Mouse (Mus musculus): Measurements from ENCODE around the gene Cdsn. TPM values are rescaled to one million over a fixed set of nuclear protein-coding genes. Genes with fewer than 3 reads are reported as not detected.

Cdsn gene
- total RNA-seq, 2 experiments from 2014 or later = 0.29 to 0.39 TPM

Other genes with a start within 250 kb of the Cdsn start
- under 1 TPM; 0.52 to 0.67 TPM for gene H2-Q1, start 231.7 kb upstream of the Cdsn start, total RNA-seq (2021)
- gene H2-Q2, start 209.9 kb upstream of the Cdsn start, total RNA-seq (2021) = under 1 TPM; 0.59 to 0.93 TPM
- 1 to 10 TPM; 5.2 to 6.2 TPM for gene H2-Q4, start 172.5 kb upstream of the Cdsn start, total RNA-seq (2021)
- gene H2-Q6, start 127.3 kb upstream of the Cdsn start, total RNA-seq (2021) = under 1 TPM; 0.34 to 0.41 TPM
- 1 to 10 TPM in 1 of 2 experiments, under 1 TPM in 1; 0.71 to 1.0 TPM for gene H2-Q7, start 113.0 kb upstream of the Cdsn start, total RNA-seq (2021)
- 1 to 10 TPM in 1 of 2 experiments, under 1 TPM in 1; 0.32 to 1.6 TPM for gene H2-Q10, start 82.0 kb upstream of the Cdsn start, total RNA-seq (2021)
- under 1 TPM; 0.20 to 0.26 TPM for gene Pou5f1, start 46.1 kb upstream of the Cdsn start, total RNA-seq (2021)
- 10 to 100 TPM; 28.1 to 29.9 TPM for gene Tcf19, start 35.3 kb upstream of the Cdsn start, total RNA-seq (2021)
- gene Cchcr1, start 35.0 kb upstream of the Cdsn start, total RNA-seq (2021) = 10 to 100 TPM; 13.8 to 15.0 TPM
- gene Psors1c2, start 18.9 kb upstream of the Cdsn start, total RNA-seq (2021) = not detected
- not detected for gene 2300002M23Rik, start 15.3 kb downstream of the Cdsn start, total RNA-seq (2021)
- gene Sfta2, start 49.4 kb downstream of the Cdsn start, total RNA-seq (2021) = not detected
- gene Gm9573, start 74.5 kb downstream of the Cdsn start, total RNA-seq (2021) = not detected
- gene Mucl3, start 91.6 kb downstream of the Cdsn start, total RNA-seq (2021) = not detected
- 10 to 100 TPM; 22.1 to 24.4 TPM for gene Vars2, start 115.5 kb downstream of the Cdsn start, total RNA-seq (2021)
- 10 to 100 TPM; 20.6 to 29.2 TPM for gene Gtf2h4, start 121.6 kb downstream of the Cdsn start, total RNA-seq (2021)
- 10 to 100 TPM; 69.6 to 71.4 TPM for gene Ddr1, start 152.5 kb downstream of the Cdsn start, total RNA-seq (2021)

Measured in gastrocnemius, postnatal 4 days (tissue).